Mouse (Mus musculus) adipocyte (in vitro differentiated cells): ENCODE measurements around the gene Mpzl3.

Source experiments
- DNase-seq: peaks from one replicate; pipeline ENCODE4 v3.0.0-alpha.2; 2016; ENCODE audit warnings: low spot score

Gene Mpzl3

DNA sequence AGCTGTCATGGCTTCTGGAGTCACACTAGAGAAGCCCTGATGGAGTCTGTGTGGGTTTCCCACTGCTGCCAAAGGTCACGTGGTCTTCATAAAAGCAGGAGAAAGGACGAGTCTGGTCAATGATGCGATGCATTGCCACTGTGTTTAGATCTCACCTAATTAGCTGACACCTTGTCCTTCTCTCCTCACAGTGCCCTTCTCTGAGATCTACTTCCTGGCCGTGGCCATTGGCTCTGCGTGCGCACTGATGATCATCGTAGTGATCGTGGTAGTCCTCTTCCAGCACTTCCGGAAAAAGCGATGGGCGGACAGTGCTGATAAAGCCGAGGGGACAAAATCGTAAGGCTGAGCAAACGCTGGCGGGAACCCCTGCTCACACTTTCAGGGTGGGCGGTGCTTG, 8.0 kb upstream of the Mpzl3 start:
- no peak for DNase-seq

DNA sequence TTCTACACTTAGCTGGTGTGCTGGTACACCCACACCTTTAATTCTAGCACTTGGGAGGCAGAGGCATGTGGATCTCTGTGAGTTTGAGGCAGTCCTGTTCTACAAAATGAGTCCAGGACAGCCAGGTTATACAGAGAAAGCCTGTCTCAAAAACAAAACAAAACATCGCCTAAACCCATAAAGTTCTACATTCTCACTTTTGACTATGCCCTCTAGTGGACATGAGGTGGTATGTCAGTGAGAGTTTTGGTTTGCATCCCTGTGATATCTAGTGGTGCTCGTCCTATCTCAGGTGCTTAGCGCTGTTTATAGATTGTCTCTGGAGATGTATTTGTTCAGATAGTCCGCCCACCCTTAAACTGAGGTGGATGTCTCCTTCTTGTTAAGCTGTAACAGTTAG, 6.5 kb upstream of the Mpzl3 start:
- DNase-seq, result peak; percentile 41

DNA sequence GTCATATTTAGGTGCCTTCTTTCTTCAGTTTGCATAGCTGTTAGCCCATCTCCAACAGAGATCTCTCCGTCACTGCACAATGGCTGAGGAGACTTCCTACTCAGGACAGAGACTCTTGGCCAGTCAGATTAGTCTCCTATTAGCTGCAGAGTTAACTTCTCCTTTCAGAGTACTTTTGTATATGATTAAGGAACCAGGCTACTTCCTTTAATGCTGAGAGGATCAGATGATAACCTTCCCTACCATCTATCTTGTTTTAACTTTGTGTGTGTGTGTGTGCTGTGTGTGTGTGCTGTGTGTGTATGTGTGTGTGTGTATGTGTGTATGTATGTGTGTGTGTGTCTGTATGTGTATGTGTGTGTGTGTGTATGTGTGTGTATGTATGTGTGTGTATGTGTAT, 5.3 kb upstream of the Mpzl3 start:
- DNase-seq, result no peak

DNA sequence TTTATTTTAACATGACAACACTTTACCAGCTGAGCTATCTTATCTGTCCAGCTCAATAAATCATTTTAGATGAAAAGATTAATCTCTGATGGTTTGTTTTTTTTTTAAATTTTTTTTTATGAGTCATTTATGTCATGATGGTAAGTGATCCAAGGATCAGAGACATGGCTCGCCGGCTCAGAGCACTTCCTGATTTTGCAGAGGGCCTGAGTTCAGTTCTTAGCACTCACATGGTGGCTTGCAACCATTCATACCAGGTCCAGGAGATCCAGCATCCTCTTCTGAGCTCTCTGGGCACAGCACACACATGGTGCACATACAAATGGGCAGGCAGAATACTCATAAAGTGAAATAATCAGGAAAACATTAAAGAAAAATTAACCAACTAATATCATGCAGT, 4.7 kb upstream of the Mpzl3 start:
- DNase-seq, result no peak

DNA sequence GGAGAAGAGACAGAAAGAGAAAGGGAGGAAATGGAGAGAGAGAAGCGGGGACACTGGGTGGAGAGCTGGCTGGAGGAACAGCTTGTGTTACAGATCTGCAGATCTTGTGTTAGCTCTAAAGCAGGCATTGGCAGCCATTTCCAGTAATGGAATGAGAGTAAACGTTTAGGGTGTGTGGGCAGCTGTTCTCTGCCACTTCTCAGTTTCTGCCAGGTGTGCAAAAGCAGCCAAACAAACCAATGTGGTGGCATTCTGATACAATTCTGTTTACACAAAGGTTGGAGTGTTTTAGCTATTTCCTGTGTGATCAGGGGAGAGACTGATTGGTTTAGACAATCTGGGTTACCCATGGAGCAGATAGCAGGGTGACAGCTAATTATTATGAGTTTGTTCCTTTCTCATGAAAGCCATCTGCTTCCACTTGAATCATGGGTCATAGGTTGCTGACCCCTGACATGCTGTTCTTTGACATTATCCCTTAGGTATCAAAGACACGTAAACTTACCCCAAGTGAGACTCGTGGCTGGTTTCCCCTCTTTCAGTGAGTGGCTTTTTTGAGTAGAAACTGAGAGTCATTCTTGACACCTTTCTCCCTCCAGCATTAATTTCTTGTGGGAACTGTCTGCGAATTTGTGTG, 3.4 kb downstream of the Mpzl3 start:
- DNase-seq, result no peak

DNA sequence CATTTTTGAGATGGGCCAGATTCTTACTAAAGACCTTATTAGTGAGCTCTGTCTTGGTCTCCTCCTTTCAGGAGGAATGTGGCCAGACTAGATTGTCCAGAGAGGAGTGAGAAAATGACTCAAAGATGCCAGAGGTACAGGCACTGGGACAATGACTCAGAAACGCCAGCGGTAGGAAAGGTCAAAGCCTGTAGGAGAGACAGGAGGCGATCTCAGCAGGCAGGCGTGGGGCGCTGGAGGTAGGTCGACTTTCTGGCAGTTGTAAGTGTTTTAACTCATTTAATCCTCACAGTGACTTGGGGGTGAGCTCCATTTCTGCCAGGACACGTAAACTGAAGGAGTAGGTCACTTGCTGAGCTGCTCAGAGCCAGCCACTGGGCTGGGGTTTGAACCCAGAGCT, 5.2 kb downstream of the Mpzl3 start:
- DNase-seq, result no peak

DNA sequence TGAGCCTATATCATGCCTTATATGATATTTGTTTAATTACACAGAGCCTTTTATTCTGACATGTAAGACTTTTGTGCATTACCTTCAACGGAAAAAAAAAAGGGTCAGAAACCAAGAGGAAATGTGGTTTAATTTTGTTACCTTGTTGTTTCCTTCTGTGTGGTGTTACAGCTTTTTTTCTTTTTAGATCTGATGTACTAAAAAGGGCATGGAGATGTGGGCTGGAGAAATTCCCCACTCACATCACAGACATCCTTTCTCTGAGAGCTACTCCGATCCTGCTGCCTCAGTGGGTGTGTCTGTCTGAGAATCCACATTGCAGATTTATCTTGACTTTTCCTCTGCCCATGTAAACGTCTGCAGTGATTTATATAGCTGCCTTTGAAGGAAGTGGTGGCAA, 7.7 kb downstream of the Mpzl3 start:
- no peak for DNase-seq

DNA sequence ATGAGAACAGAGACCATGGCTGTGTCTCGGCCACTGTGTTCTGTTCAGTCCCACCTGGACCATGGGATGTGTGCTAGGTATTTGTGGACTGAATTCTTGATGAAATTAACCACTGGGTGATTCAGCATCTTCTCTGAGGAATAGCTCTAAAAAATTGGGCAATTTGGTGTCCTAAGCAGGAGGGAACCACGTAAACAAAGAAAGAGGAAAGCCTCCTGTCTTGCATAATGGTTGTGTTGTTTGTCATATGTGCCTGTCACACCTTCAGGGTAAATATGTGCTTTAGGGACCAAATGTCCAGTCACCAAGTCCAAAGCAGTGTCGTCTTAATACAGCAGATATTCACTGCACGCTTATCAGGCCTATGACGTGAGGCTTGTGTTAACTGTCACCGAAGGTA, 9.4 kb downstream of the Mpzl3 start:
- DNase-seq, result no peak

DNA sequence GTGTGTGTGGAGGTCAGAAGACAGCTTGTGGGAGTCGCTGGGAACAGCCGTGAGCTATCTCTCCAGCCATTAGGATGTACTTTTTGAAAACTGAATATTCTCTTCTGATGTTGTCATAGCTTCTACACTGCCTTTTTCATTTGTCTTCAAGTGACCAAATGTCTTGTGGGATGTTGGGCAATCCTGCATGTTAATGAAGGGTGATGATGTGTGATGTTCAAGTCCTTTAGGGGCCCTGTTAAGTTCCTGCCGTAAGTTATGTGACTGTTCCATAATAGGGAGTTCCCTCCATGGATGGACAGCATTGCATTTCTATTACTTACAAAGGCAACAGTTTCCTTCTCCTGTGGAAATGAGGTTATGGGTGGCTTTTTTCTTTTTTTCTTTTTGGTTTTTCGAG, 11.7 kb downstream of the Mpzl3 start:
- no peak for DNase-seq

DNA sequence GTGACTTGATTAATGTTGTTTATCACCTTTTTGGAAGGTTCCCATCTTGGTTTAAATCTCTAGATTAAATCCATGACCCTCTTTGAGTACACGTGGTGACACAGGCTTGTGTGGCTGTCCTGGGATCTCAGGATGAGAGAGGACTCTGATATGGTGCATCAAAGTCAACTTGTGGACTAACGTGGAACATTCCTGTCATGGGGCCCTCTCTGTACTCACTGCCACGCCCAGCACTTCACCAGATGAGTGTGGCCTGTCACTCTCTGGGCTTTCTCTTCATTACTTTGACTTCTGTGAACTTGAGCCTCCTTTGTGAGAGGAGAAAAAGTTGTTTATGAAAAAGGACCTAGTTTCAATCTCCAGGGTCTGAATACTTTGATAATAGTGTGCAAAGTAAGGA, 16.8 kb downstream of the Mpzl3 start:
- DNase-seq, result no peak

DNA sequence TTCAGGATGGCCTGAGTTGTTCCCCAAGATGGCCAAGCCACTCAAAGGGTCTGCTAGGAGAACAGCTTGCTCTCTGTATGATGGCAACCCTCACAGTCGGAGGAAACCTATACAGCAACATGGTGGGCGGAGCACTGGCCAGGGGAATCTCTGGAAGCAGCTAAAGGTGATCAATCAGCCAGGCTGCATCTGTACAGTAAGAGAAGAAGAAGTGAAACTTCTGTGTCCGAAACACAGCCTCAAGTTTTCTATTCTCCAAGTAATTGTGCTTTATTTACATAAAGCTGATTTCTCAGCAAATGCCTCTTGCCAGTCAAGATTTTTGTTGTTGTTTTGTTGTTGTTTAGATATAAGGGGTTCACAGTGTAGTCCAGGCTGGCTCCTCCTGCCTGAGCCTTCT, 22.9 kb downstream of the Mpzl3 start:
- no peak for DNase-seq

DNA sequence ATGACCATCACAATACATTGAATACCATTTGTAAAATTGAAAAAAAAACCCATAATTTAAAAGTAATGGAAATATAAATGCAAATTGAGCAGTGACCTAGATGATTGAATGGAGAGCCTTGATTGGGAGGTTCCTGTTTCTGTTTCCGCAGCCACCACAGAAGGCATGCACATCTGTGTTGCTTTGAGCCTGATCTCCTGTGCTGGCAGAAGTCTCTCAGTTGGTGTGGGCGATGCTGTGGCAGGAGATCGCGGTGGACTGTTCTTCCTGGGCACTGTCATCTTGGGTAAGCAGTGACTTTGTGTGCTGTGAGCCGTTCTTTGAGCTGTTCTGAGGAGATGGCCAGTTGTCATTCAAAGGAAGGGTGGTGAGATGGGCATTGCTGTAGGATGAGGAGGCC, 24.0 kb downstream of the Mpzl3 start, which contains the start of gene Jaml:
TSS of gene Jaml (plus strand) at position 173 of the 400 bp plus-strand sequence.
- no peak for DNase-seq

DNA sequence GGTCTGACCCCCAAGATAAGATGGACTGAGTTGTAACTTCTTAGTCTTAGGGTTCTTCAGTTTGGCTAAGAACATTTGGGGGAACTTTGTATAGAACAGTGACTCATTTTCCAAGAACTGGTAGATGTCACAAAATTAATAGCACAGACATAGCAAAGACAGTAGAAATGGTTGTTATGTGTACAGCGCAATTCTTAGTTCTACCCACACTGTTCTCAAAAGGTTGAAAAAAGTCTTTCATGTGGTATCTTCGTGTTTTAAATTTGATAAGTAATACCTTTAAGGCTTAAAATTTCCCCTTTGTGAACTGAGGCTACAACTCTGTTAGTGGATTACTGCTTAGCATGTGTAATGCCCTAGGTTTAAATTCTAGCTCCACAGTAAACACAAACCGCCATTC, 28.1 kb downstream of the Mpzl3 start:
- no peak for DNase-seq

DNA sequence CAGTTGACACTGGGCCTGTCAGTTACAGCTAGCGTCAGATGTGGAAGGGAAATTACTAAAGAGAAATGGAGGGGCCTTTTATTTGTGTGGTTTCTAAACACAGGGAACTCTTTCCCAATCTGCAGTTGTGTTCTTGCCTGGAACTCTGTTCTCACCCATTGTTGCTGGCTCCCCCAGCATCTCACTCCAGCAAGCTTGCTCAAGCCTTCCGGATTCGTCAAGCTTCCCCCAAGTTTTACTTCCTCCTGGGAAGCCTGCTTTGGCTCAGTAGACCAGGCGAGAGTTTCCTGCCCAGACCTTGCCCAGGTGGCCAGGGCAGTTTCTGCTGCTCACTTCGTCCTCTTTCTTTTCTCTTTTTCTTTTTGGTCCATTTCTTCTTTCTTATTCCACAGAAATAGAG, 29.6 kb downstream of the Mpzl3 start:
- DNase-seq, result no peak

DNA sequence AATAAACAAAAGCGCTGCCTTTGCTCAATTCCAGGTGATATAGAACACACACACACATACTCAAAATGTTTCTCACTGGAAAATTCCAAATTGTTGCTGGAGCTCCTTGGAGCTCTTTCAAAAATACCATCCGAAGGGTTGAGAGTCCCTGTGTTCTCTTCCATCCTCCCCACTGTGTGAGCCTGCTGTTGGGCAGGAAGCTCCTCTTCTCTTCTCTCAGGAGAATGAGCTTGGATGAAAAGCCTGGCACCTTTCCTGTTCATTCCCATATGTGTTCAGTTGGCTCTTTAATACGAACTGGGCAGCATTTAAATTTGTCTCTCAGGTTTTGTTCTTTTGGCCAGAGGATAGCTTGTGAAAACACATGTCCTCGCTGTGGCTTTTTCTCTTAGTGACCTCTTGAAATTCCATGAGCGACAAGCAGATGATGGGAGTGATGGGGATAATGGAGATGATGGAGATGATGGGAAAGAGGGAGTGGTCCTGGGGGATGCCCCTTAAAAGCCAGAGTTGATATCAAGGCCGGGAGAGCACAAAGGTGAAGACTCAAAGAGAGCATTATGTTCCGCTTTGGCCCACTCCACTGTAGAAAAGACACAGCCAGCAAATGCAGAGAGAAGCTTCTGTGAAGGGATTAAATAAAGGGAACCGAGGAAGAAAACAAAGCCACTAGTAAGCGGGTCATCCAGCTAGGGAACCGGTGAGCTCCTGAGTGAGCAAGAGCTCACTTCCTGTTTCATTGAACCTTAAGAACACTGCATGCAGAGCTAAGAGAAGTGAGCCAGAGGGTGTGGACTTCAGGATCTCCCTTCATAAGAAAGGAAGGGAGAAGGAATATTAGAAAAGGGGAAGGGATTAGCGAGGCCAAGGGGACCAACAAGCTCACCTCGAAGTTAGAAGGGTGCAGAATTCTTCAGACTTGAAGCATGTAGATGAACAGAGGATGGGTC, 31.0 kb downstream of the Mpzl3 start:
- DNase-seq, result no peak

DNA sequence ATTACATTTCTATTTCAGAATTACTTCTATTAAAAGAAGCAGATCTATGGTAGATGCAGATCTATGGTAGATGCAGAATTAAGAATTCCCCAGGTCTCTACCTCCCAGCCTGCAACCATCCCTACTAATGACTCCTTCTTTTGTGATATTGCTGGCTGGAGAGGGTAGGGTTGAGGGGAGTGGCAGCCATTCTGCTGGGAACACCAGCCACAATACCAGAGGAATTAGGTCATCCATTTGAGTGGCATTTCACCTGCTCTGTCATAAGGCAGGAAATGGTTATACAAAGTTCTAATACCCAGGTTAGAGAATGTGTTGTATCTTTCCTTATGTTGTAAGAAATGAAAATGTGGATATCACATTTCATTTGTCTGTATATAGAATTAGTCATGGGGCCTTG, 33.1 kb downstream of the Mpzl3 start:
- no peak for DNase-seq

DNA sequence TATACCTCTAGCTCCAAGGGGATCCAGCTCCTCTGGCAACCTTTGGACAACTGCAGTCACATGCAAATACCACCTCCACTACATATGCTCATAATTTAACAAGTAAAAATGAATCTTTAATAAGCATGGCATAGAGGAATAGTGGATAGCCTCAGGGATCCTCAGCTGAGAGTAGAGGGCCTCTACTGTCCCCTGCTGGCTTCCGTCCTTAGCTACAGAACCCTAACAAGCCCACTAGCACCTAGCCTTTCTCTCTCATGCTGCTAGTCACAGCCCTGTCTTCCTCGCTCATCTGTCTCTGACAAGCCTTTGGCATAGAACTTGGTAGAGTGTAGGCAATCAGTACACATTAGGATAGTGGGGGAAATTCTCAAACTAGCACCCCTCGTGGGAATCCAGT, 35.8 kb downstream of the Mpzl3 start:
- no peak for DNase-seq

DNA sequence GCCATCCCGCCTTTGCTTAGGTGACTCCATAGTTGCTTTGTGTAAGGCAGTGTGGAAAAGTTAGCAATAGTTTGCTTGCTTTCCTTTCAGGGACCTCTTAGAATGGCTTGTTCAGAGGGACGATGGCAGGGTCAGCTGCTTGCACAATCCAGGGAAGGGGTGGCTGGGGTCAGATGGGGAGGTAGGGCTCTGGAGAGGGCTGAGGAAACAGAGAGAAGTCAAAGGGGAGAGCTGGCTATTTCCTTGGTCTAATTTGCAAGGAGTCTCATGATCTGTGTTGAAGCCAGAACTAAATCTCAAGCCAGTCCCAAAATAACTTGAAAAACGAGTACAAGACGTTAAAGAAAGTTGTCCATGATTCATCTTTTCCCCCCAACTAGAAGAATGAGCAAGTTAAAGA, 37.7 kb downstream of the Mpzl3 start:
- no peak for DNase-seq

DNA sequence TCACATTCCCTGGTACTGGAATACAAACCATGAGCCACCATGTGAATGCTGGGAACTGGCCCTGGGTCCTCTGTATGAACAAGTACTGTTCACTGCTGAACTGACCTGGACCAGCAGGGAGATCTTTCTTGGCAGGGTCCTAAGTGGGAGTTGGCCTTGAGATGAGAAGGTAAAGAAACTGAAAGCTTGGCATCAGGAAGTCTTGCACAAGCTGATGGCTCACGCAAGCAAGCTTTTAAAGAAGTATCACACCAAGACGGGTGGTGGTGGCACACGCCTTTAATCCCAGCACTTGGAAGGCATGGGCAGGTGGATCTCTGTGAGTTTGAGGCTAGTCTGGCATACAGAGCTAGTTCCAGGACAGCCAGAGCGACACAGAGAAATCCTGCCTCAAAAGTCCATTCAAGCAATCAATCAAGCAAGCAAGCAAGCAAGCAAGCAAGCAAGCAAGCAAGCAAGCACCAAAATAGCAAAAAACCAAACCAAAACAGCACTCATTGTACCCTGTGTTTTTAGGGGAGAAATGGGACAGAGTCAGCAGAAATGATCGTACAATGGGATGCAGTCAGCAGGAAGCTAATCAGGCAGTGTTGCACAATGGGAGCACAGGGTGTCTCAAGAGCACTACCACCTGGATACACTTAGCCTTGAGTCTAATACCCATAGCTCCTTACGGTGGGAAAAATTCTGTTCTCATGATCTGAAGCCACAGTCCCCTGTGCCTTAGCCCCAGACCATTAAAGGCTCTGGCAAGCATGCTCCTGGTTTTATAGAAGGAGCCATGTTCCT, 40.4 kb downstream of the Mpzl3 start:
- DNase-seq, result peak; percentile 3

DNA sequence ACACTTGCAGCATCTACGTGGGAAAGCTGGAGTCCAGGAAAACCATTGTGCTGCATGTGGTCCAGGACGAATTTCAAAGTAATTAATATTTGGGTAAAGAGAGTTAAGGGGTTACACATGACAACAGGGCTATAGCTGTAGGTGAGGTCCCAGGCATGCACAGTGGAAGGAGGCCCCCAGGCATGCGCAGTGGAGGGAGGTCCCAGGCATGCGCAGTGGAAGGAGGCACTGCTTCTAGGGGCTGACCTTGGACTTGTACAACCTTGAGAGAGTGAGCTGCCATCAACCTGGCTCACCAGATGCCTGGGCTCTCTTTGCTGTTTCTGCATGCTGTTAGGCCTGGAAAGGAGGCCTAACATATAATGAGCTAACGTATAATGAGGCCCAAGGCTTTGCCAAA, 42.9 kb downstream of the Mpzl3 start:
- no peak for DNase-seq

DNA sequence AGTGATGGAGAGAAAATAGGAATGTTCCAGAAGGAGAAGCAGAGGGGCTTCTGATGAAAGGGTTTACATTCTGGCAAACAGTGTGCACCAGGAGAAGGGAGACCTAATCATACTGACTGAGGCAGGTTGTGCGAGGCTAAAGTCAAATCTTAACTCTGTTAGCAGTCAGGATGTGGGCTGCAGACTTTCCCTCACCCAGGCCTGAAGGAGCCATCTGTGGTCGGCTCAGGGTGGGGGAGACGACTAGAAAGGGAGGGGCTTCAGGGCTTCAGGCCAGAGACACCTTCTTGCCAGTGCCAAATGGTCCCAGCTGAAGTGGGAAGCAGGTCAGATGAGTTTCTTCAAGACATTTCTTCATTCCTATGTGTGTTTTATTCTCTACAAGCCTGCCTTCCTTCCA, 43.4 kb downstream of the Mpzl3 start:
- DNase-seq, result no peak

DNA sequence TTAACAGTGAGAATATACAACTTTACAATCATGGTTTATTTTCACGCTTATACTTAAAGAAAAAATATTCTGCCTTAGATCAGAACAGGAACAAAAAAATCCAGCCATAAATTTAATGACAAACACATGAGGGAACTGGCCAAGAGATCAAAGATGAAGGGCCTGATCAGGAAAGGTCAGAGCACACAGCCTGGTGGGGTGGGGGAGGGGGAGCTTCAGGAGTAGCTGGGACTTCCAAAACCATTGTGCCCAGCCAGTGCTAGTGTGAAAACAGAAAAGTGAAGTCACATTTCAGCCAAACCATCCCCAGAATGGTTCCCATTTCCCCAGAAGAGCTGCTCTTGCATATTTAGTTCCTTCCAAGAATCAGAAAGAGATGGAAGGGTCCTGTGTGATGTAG, 47.5 kb downstream of the Mpzl3 start:
- DNase-seq, result no peak
